Mouse (Mus musculus): Measurements from ENCODE around the gene Camk2b. TPM values are rescaled to one million over a fixed set of nuclear protein-coding genes. Genes with fewer than 3 reads are reported as not detected.

Camk2b gene
- polyA plus RNA-seq, 1 experiment from 2014 or later: 1.8 TPM

GRCm38 (mm10) chr11:5983629-5984028, 82.5 kb downstream of the Camk2b start:
- no peak overlapping the region for H3K27ac ChIP-seq
- DNase-seq (ENCODE audit: low spot score): no peak
- H3K27me3 ChIP-seq (ENCODE audit: insufficient read depth, poor library complexity, severe bottlenecking): 0 out of 2 replicates have a peak, but pooled peaks cover 4% of the 10 kb centered on the region
- WGBS: 78% methylated on average over 5 of the region's 5 CpGs
- no peaks in the 10 kb centered on the region for H3K9me3 ChIP-seq
- H3K4me1 ChIP-seq: peaks cover 13% of the 10 kb centered on the region
- H3K4me3 ChIP-seq: no peak overlapping the region
- no peaks in the 10 kb centered on the region for H3K36me3 ChIP-seq

DNA sequence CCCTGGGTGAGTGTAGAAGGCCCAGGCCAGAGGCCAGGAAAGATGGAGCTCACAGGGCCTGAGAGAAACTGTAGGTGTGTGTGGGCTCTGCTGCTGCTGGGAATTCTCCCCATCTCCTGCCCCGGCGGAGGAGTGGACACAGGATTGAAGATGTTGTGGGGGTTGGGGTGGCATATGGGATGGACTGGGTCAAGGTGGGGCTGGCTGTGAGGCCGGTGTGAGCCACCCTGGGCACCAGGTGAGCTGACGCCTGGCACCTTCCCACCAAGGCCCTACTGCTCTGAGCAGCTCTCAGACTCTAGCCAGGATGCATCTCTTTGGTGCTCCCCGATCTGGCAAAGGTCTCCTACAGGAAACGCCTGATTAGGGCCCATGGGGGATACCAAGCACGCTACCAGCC, 84.8 kb downstream of the Camk2b start:
- Histone ChIP-seq H3K9me3 (no peaks in the 10 kb centered on the region), H3K4me1 (peaks cover 27% of the 10 kb centered on the region), H3K36me3 (no peaks in the 10 kb centered on the region), H3K27me3 (ENCODE audit: insufficient read depth, poor library complexity, severe bottlenecking) (peaks cover 9% of the 10 kb centered on the region; the same call in 1 of the 2 replicates), H3K4me3 (no peak overlapping the region), H3K27ac (no peak overlapping the region)
- no peak for DNase-seq (ENCODE audit: low spot score)
- WGBS: 74% methylated on average over 7 of the region's 7 CpGs

- no peaks in the 10 kb centered on the region for H3K9me3 ChIP-seq
- peaks cover 34% of the 10 kb centered on the region for H3K4me1 ChIP-seq
- 67% methylated on average over 8 of the region's 8 CpGs for WGBS
- H3K4me3 ChIP-seq: no peak overlapping the region
- no peak for DNase-seq (ENCODE audit: low spot score)
- peaks cover 9% of the 10 kb centered on the region; the same call in 1 of the 2 replicates for H3K27me3 ChIP-seq (ENCODE audit: insufficient read depth, poor library complexity, severe bottlenecking)
- H3K27ac ChIP-seq: no peak overlapping the region
- H3K36me3 ChIP-seq: no peaks in the 10 kb centered on the region
Measured at GRCm38 (mm10) chr11:5980561-5980960, 85.6 kb downstream of the Camk2b start.

GRCm38 (mm10) chr11:5980108-5980507, 86.1 kb downstream of the Camk2b start:
- Histone ChIP-seq H3K27me3 (ENCODE audit: insufficient read depth, poor library complexity, severe bottlenecking) (peaks cover 9% of the 10 kb centered on the region; the same call in 1 of the 2 replicates), H3K27ac (no peak overlapping the region), H3K36me3 (no peaks in the 10 kb centered on the region), H3K4me1 (peaks cover 34% of the 10 kb centered on the region), H3K4me3 (no peak overlapping the region), H3K9me3 (no peaks in the 10 kb centered on the region)
- 83% methylated on average over 2 of the region's 2 CpGs for WGBS
- no peak for DNase-seq (ENCODE audit: low spot score)

GRCm38 (mm10) chr11:5979088-5979487, 87.1 kb downstream of the Camk2b start:
- peaks cover 12% of the 10 kb centered on the region for H3K27me3 ChIP-seq (ENCODE audit: insufficient read depth, poor library complexity, severe bottlenecking)
- no peak overlapping the region for H3K4me3 ChIP-seq
- no peak overlapping the region for H3K27ac ChIP-seq
- H3K36me3 ChIP-seq: no peaks in the 10 kb centered on the region
- WGBS: 77% methylated on average over 7 of the region's 7 CpGs
- H3K4me1 ChIP-seq: peaks cover 34% of the 10 kb centered on the region
- DNase-seq (ENCODE audit: low spot score): no peak
- no peaks in the 10 kb centered on the region for H3K9me3 ChIP-seq

DNA sequence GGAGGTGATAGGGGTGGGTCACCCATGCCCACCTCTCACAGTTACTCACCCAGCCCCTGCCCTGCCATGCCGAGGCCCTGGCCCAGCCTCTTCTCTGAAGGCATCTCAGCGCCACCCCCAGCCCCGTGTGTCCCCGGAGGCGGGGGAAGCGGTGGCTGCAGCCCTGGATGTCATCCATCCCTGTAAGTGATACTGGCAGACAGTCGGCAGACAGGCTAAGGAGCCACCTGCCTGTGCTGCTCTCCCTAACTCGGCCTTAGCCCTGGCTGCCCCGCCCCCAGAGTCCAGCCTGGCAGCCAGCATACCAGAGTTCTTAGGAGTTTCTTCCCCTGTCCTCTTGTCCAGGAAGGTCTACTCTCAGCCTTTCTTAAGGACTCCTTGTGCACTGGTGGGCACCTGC, 90.1 kb downstream of the Camk2b start:
- H3K9me3 ChIP-seq: no peaks in the 10 kb centered on the region
- DNase-seq (ENCODE audit: low spot score): no peak
- H3K4me1 ChIP-seq: peaks cover 55% of the 10 kb centered on the region
- no peak overlapping the region for H3K27ac ChIP-seq
- WGBS: 9% methylated on average over 9 of the region's 9 CpGs
- peaks cover 19% of the 10 kb centered on the region for H3K27me3 ChIP-seq (ENCODE audit: insufficient read depth, poor library complexity, severe bottlenecking)
- H3K36me3 ChIP-seq: peaks cover 8% of the 10 kb centered on the region; the same call in 1 of the 2 replicates
- H3K4me3 ChIP-seq: no peak overlapping the region

GRCm38 (mm10) chr11:5975068-5975467, 91.1 kb downstream of the Camk2b start:
- Histone ChIP-seq H3K27ac (no peak overlapping the region), H3K4me1 (peaks cover 52% of the 10 kb centered on the region), H3K4me3 (no peak overlapping the region), H3K36me3 (peaks cover 17% of the 10 kb centered on the region), H3K27me3 (ENCODE audit: insufficient read depth, poor library complexity, severe bottlenecking) (peaks cover 24% of the 10 kb centered on the region), H3K9me3 (no peaks in the 10 kb centered on the region)
- WGBS: 86% methylated on average over 2 of the region's 2 CpGs
- no peak for DNase-seq (ENCODE audit: low spot score)

- DNase-seq (ENCODE audit: low spot score): no peak
- H3K27me3 ChIP-seq (ENCODE audit: insufficient read depth, poor library complexity, severe bottlenecking): peaks cover 24% of the 10 kb centered on the region
- H3K9me3 ChIP-seq: no peaks in the 10 kb centered on the region
- H3K36me3 ChIP-seq: peaks cover 25% of the 10 kb centered on the region
- H3K4me1 ChIP-seq: peaks cover 50% of the 10 kb centered on the region
- no peak overlapping the region for H3K27ac ChIP-seq
- WGBS: 73% methylated on average over 6 of the region's 6 CpGs
- H3K4me3 ChIP-seq: no peak overlapping the region
Measured at GRCm38 (mm10) chr11:5974053-5974452, 92.1 kb downstream of the Camk2b start.

DNA sequence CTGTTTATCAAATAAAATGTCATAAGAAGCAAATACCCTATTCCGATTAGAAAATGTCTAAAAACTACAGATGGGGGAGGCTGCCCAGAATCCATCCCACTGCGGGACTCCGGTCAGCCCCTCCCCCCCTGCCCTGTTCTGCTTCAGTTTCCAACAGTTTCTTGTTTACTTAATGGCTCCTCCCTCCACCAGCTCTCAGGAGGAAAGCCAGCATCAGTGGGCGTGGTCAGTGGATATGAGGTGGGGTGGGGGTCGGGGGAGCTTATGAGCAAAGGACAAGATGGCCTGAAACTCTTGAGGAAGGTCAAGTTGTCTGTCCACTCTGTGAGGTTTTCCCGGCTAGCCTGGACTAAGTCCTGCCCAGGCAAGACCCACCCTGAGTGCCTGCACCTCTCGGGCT, 93.0 kb downstream of the Camk2b start:
- WGBS: 36% methylated on average over 7 of the region's 7 CpGs
- DNase-seq (ENCODE audit: low spot score): no peak
- H3K9me3 ChIP-seq: no peaks in the 10 kb centered on the region

DNA sequence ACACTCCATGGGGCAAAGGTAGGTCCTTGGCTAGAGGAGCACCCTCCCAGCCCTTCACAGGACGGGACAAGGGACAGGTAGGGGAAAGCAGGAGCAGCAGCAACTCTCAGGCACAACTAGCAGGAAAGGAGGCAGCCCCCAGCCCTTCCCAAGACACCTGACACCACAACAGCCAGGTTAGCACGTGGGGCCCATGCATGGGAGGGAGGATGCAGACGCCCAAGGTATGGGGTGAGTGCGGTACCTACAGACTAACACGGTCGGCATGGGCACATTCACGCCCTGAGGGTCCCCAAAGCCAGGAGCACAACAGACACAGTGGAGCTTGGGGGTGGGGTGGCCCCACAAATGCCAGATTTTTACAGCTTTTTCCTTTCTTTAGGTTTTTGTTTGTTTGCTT, 95.0 kb downstream of the Camk2b start:
- Histone ChIP-seq H3K4me3 (no peak overlapping the region), H3K9me3 (no peaks in the 10 kb centered on the region), H3K4me1 (peaks cover 40% of the 10 kb centered on the region), H3K27me3 (ENCODE audit: insufficient read depth, poor library complexity, severe bottlenecking) (peaks cover 15% of the 10 kb centered on the region), H3K36me3 (peaks cover 54% of the 10 kb centered on the region), H3K27ac (no peak overlapping the region; the same call in 1 of the 2 replicates)
- 45% methylated on average over 7 of the region's 7 CpGs for WGBS
- no peak for DNase-seq (ENCODE audit: low spot score)

More for the DNA sequence above, 93.0 kb downstream of the Camk2b start:
- Histone ChIP-seq H3K4me3 (no peak overlapping the region), H3K36me3 (peaks cover 34% of the 10 kb centered on the region), H3K27ac (peak overlapping the region; percentile 9; the same call in 1 of the 2 replicates), H3K27me3 (ENCODE audit: insufficient read depth, poor library complexity, severe bottlenecking) (peaks cover 24% of the 10 kb centered on the region), H3K4me1 (peaks cover 47% of the 10 kb centered on the region)

- peaks cover 83% of the 10 kb centered on the region for H3K36me3 ChIP-seq
- no peak overlapping the region for H3K4me3 ChIP-seq
- no peaks in the 10 kb centered on the region for H3K9me3 ChIP-seq
- DNase-seq (ENCODE audit: low spot score): no peak
- peaks cover 12% of the 10 kb centered on the region; the same call in 1 of the 2 replicates for H3K27me3 ChIP-seq (ENCODE audit: insufficient read depth, poor library complexity, severe bottlenecking)
- no peak overlapping the region for H3K27ac ChIP-seq
- WGBS: 58% methylated on average over 6 of the region's 6 CpGs
- peaks cover 31% of the 10 kb centered on the region for H3K4me1 ChIP-seq
Measured at GRCm38 (mm10) chr11:5968223-5968622, 97.9 kb downstream of the Camk2b start.

GRCm38 (mm10) chr11:5966751-5967150, 99.4 kb downstream of the Camk2b start:
- no peak for DNase-seq (ENCODE audit: low spot score)
- WGBS: 85% methylated on average over 3 of the region's 3 CpGs
- no peak overlapping the region for H3K4me3 ChIP-seq
- H3K27me3 ChIP-seq (ENCODE audit: insufficient read depth, poor library complexity, severe bottlenecking): 0 out of 2 replicates have a peak, but pooled peaks cover 5% of the 10 kb centered on the region
- peaks cover 17% of the 10 kb centered on the region for H3K4me1 ChIP-seq
- H3K36me3 ChIP-seq: peaks cover 93% of the 10 kb centered on the region
- no peaks in the 10 kb centered on the region for H3K9me3 ChIP-seq
- no peak overlapping the region for H3K27ac ChIP-seq

DNA sequence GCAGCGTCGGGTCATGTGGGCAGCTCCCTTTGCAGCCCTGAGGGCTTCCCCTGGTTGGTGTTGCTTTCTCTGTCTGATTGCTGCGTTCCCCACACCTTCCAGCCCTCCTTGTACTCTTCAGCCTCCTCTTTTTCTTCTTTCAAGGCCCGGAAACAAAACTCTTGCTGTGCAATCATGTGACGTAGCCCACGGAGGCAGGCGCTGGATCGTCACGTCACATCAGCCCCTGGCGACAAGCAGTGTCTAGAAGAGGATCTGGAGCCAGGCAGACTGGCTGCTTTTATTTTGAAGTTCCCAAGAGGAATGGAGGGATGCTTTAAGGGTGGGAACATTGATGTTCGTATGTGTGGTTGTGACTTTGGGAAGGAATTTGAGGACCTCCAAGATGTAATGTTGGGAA, 100.3 kb downstream of the Camk2b start:
- Histone ChIP-seq H3K36me3 (peaks cover 97% of the 10 kb centered on the region), H3K27me3 (ENCODE audit: insufficient read depth, poor library complexity, severe bottlenecking) (0 out of 2 replicates have a peak, but pooled peaks cover 4% of the 10 kb centered on the region), H3K27ac (no peak overlapping the region), H3K9me3 (no peaks in the 10 kb centered on the region), H3K4me3 (no peak overlapping the region), H3K4me1 (peaks cover 10% of the 10 kb centered on the region)
- no peak for DNase-seq (ENCODE audit: low spot score)
- 75% methylated on average over 11 of the region's 11 CpGs for WGBS

GRCm38 (mm10) chr11:5960051-5960450, 106.1 kb downstream of the Camk2b start:
- 73% methylated on average over 2 of the region's 2 CpGs for WGBS
- peaks cover 18% of the 10 kb centered on the region for H3K4me1 ChIP-seq
- no peaks in the 10 kb centered on the region for H3K9me3 ChIP-seq
- no peak overlapping the region for H3K4me3 ChIP-seq
- H3K27me3 ChIP-seq (ENCODE audit: insufficient read depth, poor library complexity, severe bottlenecking): no peaks in the 10 kb centered on the region
- H3K36me3 ChIP-seq: peaks cover 62% of the 10 kb centered on the region
- H3K27ac ChIP-seq: no peak overlapping the region
- DNase-seq (ENCODE audit: low spot score): no peak
